Mouse (Mus musculus): Measurements from ENCODE around the gene Dmrtc2.

GRCm38 (mm10) chr7:24901114-24901513 is 31.3 kb downstream of the Dmrtc2 start:
- TF ChIP-seq POLR2A (IDR thresholded peaks at IDR 0.05; ENCODE audit: borderline replicate concordance, control insufficient read depth, low read depth, low read length), result no peak
- TF ChIP-seq CTCF (IDR thresholded peaks at IDR 0.05; ENCODE audit: control insufficient read depth, insufficient read depth, low read length), result no peak
